Mouse (Mus musculus): Measurements from ENCODE around the gene Spta1. TPM values are rescaled to one million over a fixed set of nuclear protein-coding genes. Genes with fewer than 3 reads are reported as not detected.

The Spta1 gene
- polyA plus RNA-seq (2015; fragmentation: Nextera tagmentation; extraction: Ambion mirVana), result 0.26 and 0.35 TPM in 2 replicates

DNA sequence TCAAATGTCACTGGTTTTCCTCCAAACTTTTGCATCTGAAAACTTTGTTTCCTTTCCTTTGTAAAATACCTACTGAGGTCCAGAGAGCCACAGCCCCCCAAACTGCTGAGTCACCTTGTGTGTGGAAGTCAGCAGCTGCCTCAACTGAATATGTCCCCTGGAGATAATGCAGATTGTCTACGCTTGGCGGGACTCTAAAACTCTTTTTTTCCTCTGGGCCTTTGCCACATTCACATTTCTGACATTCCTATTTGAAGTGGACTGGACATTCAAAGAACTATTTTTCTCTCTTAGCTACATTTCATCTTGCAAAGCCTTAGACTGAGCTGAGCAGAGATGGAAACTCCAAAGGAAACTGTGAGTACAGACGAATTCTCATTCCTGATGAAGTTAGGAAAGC lies at the start of gene Spta1:
Gene Spta1 (plus strand): TSS at position 172 of the 400 bp plus-strand sequence.
- no peaks in the 10 kb centered on the region for H3K4me1 ChIP-seq (ENCODE audit: insufficient read depth, low read depth, low read length)
- 39% methylated on average over 3 of the region's 3 CpGs for WGBS
- no peak within 1 kb of the TSS for H3K27ac ChIP-seq (ENCODE audit: low read length)
- no peaks in the 10 kb centered on the region for H3K36me3 ChIP-seq (ENCODE audit: insufficient read depth, low read length)
- DNase-seq (ENCODE audit: low spot score), result no peak
- TF ChIP-seq EP300 (IDR thresholded peaks at IDR 0.05), result no peak
- TF ChIP-seq CTCF (IDR thresholded peaks at IDR 0.05), result no peak
- no peak for ATAC-seq
- H3K4me2 ChIP-seq (replicated peaks; ENCODE audit: low read depth, low read length), result no peak within 1 kb of the TSS
- H3K9me3 ChIP-seq (ENCODE audit: low read length), result no peaks in the 10 kb centered on the region
- H3K4me3 ChIP-seq (ENCODE audit: low read depth, low read length), result no peak within 1 kb of the TSS
- no peaks in the 10 kb centered on the region for H3K27me3 ChIP-seq (replicated peaks; ENCODE audit: insufficient read depth, low read length)
- H3K9ac ChIP-seq (replicated peaks; ENCODE audit: low read depth), result no peak within 1 kb of the TSS

DNA sequence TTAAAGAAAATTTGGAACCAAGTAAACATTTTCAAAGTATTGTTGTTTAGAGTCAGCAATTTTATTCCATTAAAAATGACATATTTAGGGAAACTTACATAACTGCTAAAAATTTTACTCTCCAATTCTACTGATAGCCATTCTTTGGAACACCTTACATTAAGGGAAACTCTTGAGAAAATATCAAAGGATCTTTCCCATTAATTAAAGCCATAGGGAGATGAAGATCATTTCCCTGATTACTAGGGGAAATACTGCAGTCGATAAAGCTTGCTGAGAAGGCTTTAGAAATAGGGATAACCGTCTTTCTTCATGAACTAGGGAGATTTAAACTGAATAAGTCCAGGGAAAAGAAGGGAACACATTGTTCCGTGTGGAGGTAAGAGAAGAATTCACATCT lies 41.4 kb upstream of the Spta1 start, which contains the start of gene Olfr424:
Gene Olfr424 (plus strand): TSS at position 301 of the 400 bp plus-strand sequence.
- Histone ChIP-seq H3K36me3 (ENCODE audit: insufficient read depth, low read length) (no peaks in the 10 kb centered on the region), H3K4me3 (ENCODE audit: low read depth, low read length) (no peak within 1 kb of the TSS), H3K4me2 (replicated peaks; ENCODE audit: low read depth, low read length) (no peak within 1 kb of the TSS), H3K9me3 (ENCODE audit: low read length) (no peaks in the 10 kb centered on the region), H3K4me1 (ENCODE audit: insufficient read depth, low read depth, low read length) (no peaks in the 10 kb centered on the region), H3K9ac (replicated peaks; ENCODE audit: low read depth) (no peak within 1 kb of the TSS), H3K27ac (ENCODE audit: low read length) (no peak within 1 kb of the TSS), H3K27me3 (replicated peaks; ENCODE audit: insufficient read depth, low read length) (no peaks in the 10 kb centered on the region)
- WGBS, result 68% methylated on average over 3 of the region's 3 CpGs
- no peak for DNase-seq (ENCODE audit: low spot score)
- TF ChIP-seq CTCF (IDR thresholded peaks at IDR 0.05) (no peak), EP300 (IDR thresholded peaks at IDR 0.05) (no peak)
- ATAC-seq, result no peak

DNA sequence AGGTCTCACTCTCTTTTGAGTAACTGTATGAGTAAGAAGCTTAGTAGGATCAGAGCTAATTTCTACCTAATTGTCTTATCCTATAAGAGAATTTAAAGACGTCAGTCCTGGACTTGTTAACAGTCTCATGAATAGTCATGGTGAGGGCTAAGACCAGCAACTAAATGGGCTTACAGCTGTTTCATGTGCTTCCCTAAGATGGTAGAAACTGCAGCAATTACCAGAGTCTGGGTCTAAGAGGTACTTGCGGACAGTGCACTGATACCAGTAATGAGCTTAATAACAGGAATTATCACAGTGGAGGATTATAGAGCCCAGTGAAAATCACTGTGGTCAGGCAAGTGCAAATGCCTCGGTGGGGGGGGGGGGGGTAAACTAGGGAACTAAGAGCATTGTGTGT lies 40.6 kb upstream of the Spta1 start:
- DNase-seq (ENCODE audit: low spot score) (no peak), ATAC-seq (no peak)
- H3K27me3 ChIP-seq (replicated peaks; ENCODE audit: insufficient read depth, low read length), result no peaks in the 10 kb centered on the region
- H3K4me2 ChIP-seq (replicated peaks; ENCODE audit: low read depth, low read length), result no peak overlapping the region
- no peak overlapping the region for H3K9ac ChIP-seq (replicated peaks; ENCODE audit: low read depth)
- no peaks in the 10 kb centered on the region for H3K9me3 ChIP-seq (ENCODE audit: low read length)
- no peak for TF ChIP-seq CTCF (IDR thresholded peaks at IDR 0.05)
- TF ChIP-seq EP300 (IDR thresholded peaks at IDR 0.05), result no peak
- no peaks in the 10 kb centered on the region for H3K4me1 ChIP-seq (ENCODE audit: insufficient read depth, low read depth, low read length)
- WGBS, result 59% methylated on average over 3 of the region's 3 CpGs
- no peak overlapping the region for H3K4me3 ChIP-seq (ENCODE audit: low read depth, low read length)
- no peaks in the 10 kb centered on the region for H3K36me3 ChIP-seq (ENCODE audit: insufficient read depth, low read length)
- no peak overlapping the region for H3K27ac ChIP-seq (ENCODE audit: low read length)

DNA sequence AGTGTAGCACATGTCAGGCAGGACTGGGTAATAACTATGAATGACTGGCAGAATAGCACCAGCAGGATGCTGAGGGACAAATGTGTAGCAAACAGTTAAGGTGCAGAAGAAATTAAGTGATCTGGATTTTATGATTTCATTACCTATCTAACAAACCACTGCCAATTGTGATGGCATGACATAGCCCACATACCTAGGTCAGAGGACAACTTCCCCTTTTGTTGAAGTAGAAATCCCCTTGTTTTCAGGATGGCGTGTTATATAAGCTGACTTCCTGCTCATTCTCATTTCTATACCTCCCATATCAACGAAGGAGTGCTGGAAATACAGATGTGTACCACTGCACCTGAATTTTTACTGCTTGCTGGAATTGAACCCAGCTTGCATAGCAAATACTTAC lies 31.2 kb upstream of the Spta1 start:
- no peak for ATAC-seq
- no peak overlapping the region for H3K4me3 ChIP-seq (ENCODE audit: low read depth, low read length)
- WGBS, result 60% methylated on average over 2 of the region's 2 CpGs

DNA sequence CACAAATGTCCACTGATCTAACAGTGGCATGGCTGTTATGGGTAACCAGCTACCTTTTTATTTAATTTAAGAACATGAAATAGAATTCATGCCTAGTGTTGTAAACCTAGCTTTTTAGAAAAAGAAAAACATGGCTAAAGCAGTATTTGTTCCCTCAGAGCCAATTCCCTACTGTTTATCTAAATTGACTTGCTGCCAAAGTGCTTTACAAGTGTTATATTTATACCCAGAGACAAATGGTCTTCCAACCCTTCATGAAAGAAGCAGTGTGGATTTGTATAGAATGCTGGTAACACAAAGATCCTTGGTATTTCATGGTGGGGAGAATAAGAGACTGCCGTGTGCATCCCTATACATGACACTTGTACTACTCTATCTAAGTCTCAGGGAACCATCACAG lies 25.9 kb upstream of the Spta1 start:
- Histone ChIP-seq H3K4me1 (ENCODE audit: insufficient read depth, low read depth, low read length) (no peaks in the 10 kb centered on the region), H3K9me3 (ENCODE audit: low read length) (no peaks in the 10 kb centered on the region), H3K27ac (ENCODE audit: low read length) (no peak overlapping the region), H3K4me2 (replicated peaks; ENCODE audit: low read depth, low read length) (no peak overlapping the region), H3K4me3 (ENCODE audit: low read depth, low read length) (no peak overlapping the region), H3K9ac (replicated peaks; ENCODE audit: low read depth) (no peak overlapping the region), H3K27me3 (replicated peaks; ENCODE audit: insufficient read depth, low read length) (no peaks in the 10 kb centered on the region), H3K36me3 (ENCODE audit: insufficient read depth, low read length) (no peaks in the 10 kb centered on the region)
- ATAC-seq (no peak), DNase-seq (ENCODE audit: low spot score) (no peak)
- TF ChIP-seq EP300 (IDR thresholded peaks at IDR 0.05), result no peak
- TF ChIP-seq CTCF (IDR thresholded peaks at IDR 0.05), result no peak
- 65% methylated on average over 1 of the region's 1 CpGs for WGBS

More for the DNA sequence above, 31.2 kb upstream of the Spta1 start:
- TF ChIP-seq EP300 (IDR thresholded peaks at IDR 0.05) (no peak), CTCF (IDR thresholded peaks at IDR 0.05) (no peak)
- no peak for DNase-seq (ENCODE audit: low spot score)
- no peaks in the 10 kb centered on the region for H3K9me3 ChIP-seq (ENCODE audit: low read length)
- H3K36me3 ChIP-seq (ENCODE audit: insufficient read depth, low read length), result no peaks in the 10 kb centered on the region
- H3K27me3 ChIP-seq (replicated peaks; ENCODE audit: insufficient read depth, low read length), result no peaks in the 10 kb centered on the region
- H3K9ac ChIP-seq (replicated peaks; ENCODE audit: low read depth), result no peak overlapping the region
- no peak overlapping the region for H3K27ac ChIP-seq (ENCODE audit: low read length)
- H3K4me2 ChIP-seq (replicated peaks; ENCODE audit: low read depth, low read length), result no peak overlapping the region
- no peaks in the 10 kb centered on the region for H3K4me1 ChIP-seq (ENCODE audit: insufficient read depth, low read depth, low read length)

DNA sequence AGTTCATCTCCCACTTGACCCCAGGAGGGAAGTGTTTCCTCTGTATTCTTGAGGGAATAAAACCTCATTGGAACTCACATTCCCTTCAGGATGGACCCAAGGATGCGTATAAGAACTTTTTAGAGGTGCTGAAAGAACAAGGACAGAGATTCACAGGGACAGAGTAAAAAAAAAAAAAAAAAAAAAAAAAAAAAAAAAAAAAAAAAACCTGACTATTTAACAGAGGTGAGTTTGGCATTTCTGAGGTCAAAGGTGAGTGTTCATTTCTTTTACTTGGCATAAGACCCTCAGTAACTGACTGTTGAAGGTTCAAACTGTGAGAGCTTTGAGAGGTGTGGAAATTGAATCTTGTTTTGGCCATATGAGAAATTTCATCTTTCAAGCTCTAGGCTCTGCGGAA lies 23.3 kb upstream of the Spta1 start:
- H3K4me3 ChIP-seq (ENCODE audit: low read depth, low read length), result no peak overlapping the region
- no peaks in the 10 kb centered on the region for H3K36me3 ChIP-seq (ENCODE audit: insufficient read depth, low read length)
- no peak overlapping the region for H3K27ac ChIP-seq (ENCODE audit: low read length)
- no peaks in the 10 kb centered on the region for H3K4me1 ChIP-seq (ENCODE audit: insufficient read depth, low read depth, low read length)
- H3K4me2 ChIP-seq (replicated peaks; ENCODE audit: low read depth, low read length), result no peak overlapping the region
- TF ChIP-seq EP300 (IDR thresholded peaks at IDR 0.05), result no peak
- no peak for TF ChIP-seq CTCF (IDR thresholded peaks at IDR 0.05)
- no peak for DNase-seq (ENCODE audit: low spot score)
- no peaks in the 10 kb centered on the region for H3K27me3 ChIP-seq (replicated peaks; ENCODE audit: insufficient read depth, low read length)
- no peak overlapping the region for H3K9ac ChIP-seq (replicated peaks; ENCODE audit: low read depth)
- 79% methylated on average over 2 of the region's 2 CpGs for WGBS
- no peak for ATAC-seq
- H3K9me3 ChIP-seq (ENCODE audit: low read length), result no peaks in the 10 kb centered on the region

DNA sequence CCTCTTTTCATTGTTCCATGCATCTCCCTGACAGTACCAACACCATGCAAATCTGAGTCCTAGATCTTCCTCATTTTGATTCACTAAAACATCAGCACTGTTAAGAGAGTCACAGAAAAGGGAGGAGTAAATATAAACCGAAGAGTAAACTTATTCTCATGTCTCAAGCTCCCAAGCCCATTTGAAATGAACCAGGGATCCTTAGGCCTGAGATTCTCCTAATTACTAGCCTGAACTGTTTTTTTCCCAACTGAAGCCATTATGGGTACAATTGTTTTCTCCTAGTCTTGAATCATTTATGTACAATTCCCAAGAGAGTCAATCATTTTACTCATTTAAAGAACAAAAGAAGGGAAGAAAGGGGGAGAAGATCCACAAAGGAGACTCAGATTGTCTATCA lies 17.2 kb upstream of the Spta1 start, which contains the start of gene Olfr420:
Gene Olfr420 (plus strand): TSS at position 301 of the 400 bp plus-strand sequence.
- DNase-seq (ENCODE audit: low spot score) (no peak), ATAC-seq (no peak)
- TF ChIP-seq EP300 (IDR thresholded peaks at IDR 0.05) (no peak), CTCF (IDR thresholded peaks at IDR 0.05) (no peak)
- H3K36me3 ChIP-seq (ENCODE audit: insufficient read depth, low read length), result no peaks in the 10 kb centered on the region
- no peaks in the 10 kb centered on the region for H3K27me3 ChIP-seq (replicated peaks; ENCODE audit: insufficient read depth, low read length)
- H3K27ac ChIP-seq (ENCODE audit: low read length), result no peak within 1 kb of the TSS
- 67% methylated on average over 1 of the region's 1 CpGs for WGBS
- H3K4me3 ChIP-seq (ENCODE audit: low read depth, low read length), result no peak within 1 kb of the TSS
- no peak within 1 kb of the TSS for H3K9ac ChIP-seq (replicated peaks; ENCODE audit: low read depth)
- H3K9me3 ChIP-seq (ENCODE audit: low read length), result no peaks in the 10 kb centered on the region
- no peak within 1 kb of the TSS for H3K4me2 ChIP-seq (replicated peaks; ENCODE audit: low read depth, low read length)
- no peaks in the 10 kb centered on the region for H3K4me1 ChIP-seq (ENCODE audit: insufficient read depth, low read depth, low read length)
